Mouse (Mus musculus): Measurements from ENCODE around the gene Synrg. TPM values are rescaled to one million over a fixed set of nuclear protein-coding genes. Genes with fewer than 3 reads are reported as not detected.

Synrg gene
- polyA plus RNA-seq, 1 experiment, result not detected

DNA sequence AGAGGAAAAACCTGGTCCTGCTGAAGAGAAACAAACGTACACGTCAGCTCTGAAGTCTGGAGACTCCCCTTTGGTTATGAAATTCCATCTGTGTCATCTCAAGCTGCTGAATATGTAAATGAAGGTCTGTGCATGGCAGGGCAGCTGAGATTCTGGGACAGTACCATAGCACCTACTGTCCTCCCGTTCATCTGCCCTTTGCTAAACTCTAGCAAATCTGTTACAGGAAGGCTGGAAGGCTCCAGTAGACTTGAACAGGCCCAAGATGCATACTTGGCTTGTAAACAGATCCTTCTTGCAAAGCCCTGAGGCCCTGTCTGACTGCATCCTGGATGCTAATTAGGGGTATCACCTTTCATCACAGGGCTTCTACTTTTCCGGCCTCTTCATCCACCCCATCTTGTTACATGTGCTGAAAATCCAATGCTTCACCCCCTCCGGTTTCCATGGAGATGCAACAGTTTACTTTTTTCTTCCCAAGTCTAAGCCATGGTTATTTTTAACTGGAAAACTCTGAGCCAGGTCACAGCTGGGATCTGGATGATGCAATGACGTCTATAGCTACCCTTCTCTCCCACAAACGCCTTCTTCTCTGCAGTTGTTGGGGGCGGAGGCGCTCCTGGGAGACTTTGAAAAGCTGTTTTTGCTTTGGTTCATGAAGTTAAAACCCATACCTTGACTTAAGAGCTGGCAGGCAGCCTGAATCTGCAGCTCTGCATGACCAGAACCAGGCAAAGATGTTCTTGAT is 108.8 kb downstream of the Synrg start:
- no peak for TF ChIP-seq CTCF (IDR thresholded peaks at IDR 0.05; ENCODE audit: insufficient read depth, low read depth, low read length)
- TF ChIP-seq POLR2A (IDR thresholded peaks at IDR 0.05; ENCODE audit: insufficient read depth, low read depth, low read length), result no peak
- WGBS, result 28% methylated on average over 9 of the region's 9 CpGs

DNA sequence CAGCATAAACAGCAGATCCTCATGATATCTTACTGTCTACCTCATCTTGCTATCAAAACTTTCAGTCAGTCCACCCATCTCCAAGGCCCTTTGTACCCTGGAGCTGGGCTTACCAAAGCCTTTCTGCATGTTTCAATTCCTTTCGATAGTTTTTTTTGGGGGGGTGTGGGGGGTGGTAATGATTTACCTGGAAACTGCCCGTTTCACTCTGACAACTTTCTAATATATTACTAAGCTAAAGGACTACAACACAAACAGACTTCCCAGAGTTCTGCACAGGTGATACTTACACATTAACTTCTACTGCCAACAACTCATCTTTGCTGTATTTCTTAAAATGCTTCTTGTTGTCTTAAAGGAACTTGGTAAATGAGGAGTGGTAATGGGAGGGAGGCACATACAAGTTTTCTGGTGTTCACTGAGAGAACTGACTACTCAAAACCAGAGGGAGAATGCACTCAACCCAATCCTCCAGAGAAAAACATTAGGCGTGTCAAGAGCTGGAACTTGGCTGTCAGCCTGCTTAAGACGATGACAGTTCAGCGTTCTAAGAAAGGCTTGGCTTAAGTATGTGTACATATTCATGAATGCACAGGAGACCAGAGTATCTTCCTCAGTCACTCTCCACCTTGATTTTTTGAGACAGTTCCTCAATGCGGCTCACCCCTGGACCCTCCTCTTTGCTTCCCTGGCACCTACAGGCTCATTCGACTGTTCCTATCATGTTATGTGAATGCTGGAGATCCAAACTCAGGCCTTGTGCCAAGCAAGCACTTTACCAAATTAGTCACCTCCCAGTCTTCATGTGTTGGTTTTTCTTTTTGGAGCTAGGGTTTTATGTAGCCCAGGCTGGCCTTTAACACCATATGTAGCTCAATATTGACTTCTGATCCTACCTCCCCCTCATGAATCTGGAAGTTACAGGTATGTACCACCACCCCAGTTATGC is 109.9 kb downstream of the Synrg start:
- WGBS, result 58% methylated on average over 7 of the region's 7 CpGs
- H3K4me1 ChIP-seq (ENCODE audit: control insufficient read depth, insufficient read depth, low read length), result peaks cover 13% of the 10 kb centered on the region
- peak overlapping the region; percentile 93 for H3K27ac ChIP-seq (ENCODE audit: insufficient read depth, low read depth, low read length)
- TF ChIP-seq POLR2A (IDR thresholded peaks at IDR 0.05; ENCODE audit: insufficient read depth, low read depth, low read length) (no peak), CTCF (IDR thresholded peaks at IDR 0.05; ENCODE audit: insufficient read depth, low read depth, low read length) (no peak)
- no peak overlapping the region for H3K4me3 ChIP-seq (ENCODE audit: insufficient read depth, low read depth, low read length)

More for the DNA sequence above, 108.8 kb downstream of the Synrg start:
- H3K4me1 ChIP-seq (ENCODE audit: control insufficient read depth, insufficient read depth, low read length), result peaks cover 12% of the 10 kb centered on the region
- H3K4me3 ChIP-seq (ENCODE audit: insufficient read depth, low read depth, low read length), result no peak overlapping the region
- H3K27ac ChIP-seq (ENCODE audit: insufficient read depth, low read depth, low read length), result peak overlapping the region; percentile 93

DNA sequence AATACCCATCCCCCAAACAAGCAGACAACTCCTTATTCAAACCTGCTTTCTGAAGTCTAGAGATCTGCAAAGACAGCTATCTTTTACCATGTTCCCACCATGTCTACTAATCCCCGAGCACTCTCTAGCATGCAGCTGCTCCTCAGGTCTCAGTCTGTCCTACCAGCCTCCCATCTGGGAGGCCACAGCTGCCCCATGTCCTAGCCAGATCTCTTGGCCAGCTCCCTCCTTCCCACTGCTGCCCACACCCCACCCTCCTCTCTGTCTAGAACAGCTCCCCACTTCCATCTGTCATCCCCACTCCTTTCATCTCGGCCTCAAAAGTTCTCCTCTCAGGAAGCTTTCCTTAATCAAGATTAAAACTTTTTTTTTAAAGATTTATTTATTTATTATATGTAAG is 112.8 kb downstream of the Synrg start:
- TF ChIP-seq CTCF (IDR thresholded peaks at IDR 0.05; ENCODE audit: insufficient read depth, low read depth, low read length), result no peak
- TF ChIP-seq POLR2A (IDR thresholded peaks at IDR 0.05; ENCODE audit: insufficient read depth, low read depth, low read length), result no peak
- WGBS, result 90% methylated on average over 2 of the region's 2 CpGs
- Histone ChIP-seq H3K4me1 (ENCODE audit: control insufficient read depth, insufficient read depth, low read length) (peaks cover 19% of the 10 kb centered on the region), H3K27ac (ENCODE audit: insufficient read depth, low read depth, low read length) (no peak overlapping the region), H3K4me3 (ENCODE audit: insufficient read depth, low read depth, low read length) (no peak overlapping the region)

DNA sequence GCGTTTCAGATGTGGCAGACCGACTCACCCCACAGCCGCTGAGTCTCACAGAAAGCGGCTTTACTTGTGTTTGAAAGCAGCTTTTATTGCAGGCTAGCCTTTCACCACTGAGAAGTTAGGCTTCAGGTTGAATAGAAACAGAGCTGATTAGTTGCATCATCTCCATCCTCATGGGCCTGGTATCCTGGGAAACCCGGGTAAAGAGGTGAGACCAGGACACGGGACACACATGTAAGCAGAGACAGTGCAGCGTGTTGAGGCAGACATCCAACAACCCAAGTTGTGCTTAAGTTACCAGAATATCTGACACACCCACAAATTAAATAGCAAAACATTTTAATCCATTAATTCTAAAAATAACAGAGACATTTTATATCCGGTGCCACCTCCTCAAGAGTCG is 114.4 kb downstream of the Synrg start:
- peaks cover 13% of the 10 kb centered on the region for H3K4me1 ChIP-seq (ENCODE audit: control insufficient read depth, insufficient read depth, low read length)
- WGBS, result 35% methylated on average over 9 of the region's 9 CpGs
- no peak for TF ChIP-seq POLR2A (IDR thresholded peaks at IDR 0.05; ENCODE audit: insufficient read depth, low read depth, low read length)
- no peak for TF ChIP-seq CTCF (IDR thresholded peaks at IDR 0.05; ENCODE audit: insufficient read depth, low read depth, low read length)
- H3K4me3 ChIP-seq (ENCODE audit: insufficient read depth, low read depth, low read length), result no peak overlapping the region
- H3K27ac ChIP-seq (ENCODE audit: insufficient read depth, low read depth, low read length), result peak overlapping the region; percentile 48; the same call in 1 of the 2 replicates

DNA sequence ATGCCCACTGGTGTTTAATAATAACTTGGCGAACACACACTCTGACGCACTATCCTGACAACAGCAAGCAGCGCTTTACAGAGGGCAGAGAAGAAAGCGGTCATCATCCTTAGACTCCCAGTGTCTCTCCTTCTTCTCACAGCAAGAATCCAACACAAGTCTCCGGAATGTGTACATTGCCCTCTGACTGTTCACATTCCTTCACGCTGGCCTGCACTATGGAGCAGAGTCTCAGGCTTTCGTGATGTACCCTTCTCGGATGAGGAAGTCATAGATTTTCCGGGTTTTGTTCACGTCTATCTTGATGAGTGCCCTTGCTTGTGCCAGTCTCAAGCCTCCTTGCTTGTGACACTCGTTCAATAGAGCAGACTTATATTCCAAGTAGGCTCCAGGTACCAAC is 115.1 kb downstream of the Synrg start:
- H3K4me1 ChIP-seq (ENCODE audit: control insufficient read depth, insufficient read depth, low read length), result peaks cover 13% of the 10 kb centered on the region
- H3K4me3 ChIP-seq (ENCODE audit: insufficient read depth, low read depth, low read length), result no peak overlapping the region
- WGBS, result 81% methylated on average over 11 of the region's 11 CpGs
- no peak for TF ChIP-seq CTCF (IDR thresholded peaks at IDR 0.05; ENCODE audit: insufficient read depth, low read depth, low read length)
- no peak for TF ChIP-seq POLR2A (IDR thresholded peaks at IDR 0.05; ENCODE audit: insufficient read depth, low read depth, low read length)
- H3K27ac ChIP-seq (ENCODE audit: insufficient read depth, low read depth, low read length), result peak overlapping the region; percentile 70; the same call in 1 of the 2 replicates

DNA sequence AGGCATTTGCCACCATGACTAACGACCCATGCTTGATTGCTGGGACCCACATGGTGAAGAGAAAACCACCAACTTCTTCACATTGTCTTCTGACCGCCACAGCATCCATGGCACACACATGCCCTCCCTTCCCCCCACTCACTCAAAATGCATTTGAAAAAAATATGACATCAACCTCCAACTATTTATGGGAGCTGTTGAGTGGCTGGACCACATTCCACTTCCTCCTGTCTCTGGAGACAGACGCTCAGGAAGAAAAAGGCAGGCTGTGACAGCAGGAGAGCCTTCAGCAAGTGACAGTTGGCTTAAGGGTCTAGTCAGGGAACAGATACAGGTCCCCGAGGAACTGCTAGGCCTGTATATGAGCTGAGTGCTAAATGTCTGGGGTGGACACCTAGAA is 115.7 kb downstream of the Synrg start:
- no peak overlapping the region for H3K27ac ChIP-seq (ENCODE audit: insufficient read depth, low read depth, low read length)
- peaks cover 13% of the 10 kb centered on the region for H3K4me1 ChIP-seq (ENCODE audit: control insufficient read depth, insufficient read depth, low read length)
- TF ChIP-seq CTCF (IDR thresholded peaks at IDR 0.05; ENCODE audit: insufficient read depth, low read depth, low read length), result no peak
- TF ChIP-seq POLR2A (IDR thresholded peaks at IDR 0.05; ENCODE audit: insufficient read depth, low read depth, low read length), result no peak
- 86% methylated on average over 4 of the region's 4 CpGs for WGBS
- no peak overlapping the region for H3K4me3 ChIP-seq (ENCODE audit: insufficient read depth, low read depth, low read length)

DNA sequence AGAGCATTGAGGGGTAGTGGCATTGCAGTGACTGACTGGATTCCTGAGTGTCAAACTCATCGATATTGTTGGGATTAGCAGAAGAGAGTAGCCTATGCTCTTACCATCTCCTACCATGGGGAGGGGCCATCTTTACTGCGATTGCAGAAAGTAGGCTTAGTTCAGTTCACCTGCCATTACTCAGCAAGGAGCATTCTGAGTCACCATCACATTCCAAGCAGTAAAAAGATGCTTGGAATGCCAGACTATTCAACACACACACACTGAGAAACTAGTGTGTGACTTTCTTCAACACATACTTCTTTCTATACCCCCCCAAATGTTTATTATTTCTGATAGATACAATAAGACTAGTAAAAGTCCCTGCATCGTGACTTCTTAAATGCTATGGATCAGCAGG is 116.1 kb downstream of the Synrg start:
- 81% methylated on average over 3 of the region's 3 CpGs for WGBS
- H3K4me1 ChIP-seq (ENCODE audit: control insufficient read depth, insufficient read depth, low read length), result peaks cover 13% of the 10 kb centered on the region
- H3K4me3 ChIP-seq (ENCODE audit: insufficient read depth, low read depth, low read length), result no peak overlapping the region
- H3K27ac ChIP-seq (ENCODE audit: insufficient read depth, low read depth, low read length), result no peak overlapping the region
- TF ChIP-seq CTCF (IDR thresholded peaks at IDR 0.05; ENCODE audit: insufficient read depth, low read depth, low read length) (no peak), POLR2A (IDR thresholded peaks at IDR 0.05; ENCODE audit: insufficient read depth, low read depth, low read length) (no peak)

DNA sequence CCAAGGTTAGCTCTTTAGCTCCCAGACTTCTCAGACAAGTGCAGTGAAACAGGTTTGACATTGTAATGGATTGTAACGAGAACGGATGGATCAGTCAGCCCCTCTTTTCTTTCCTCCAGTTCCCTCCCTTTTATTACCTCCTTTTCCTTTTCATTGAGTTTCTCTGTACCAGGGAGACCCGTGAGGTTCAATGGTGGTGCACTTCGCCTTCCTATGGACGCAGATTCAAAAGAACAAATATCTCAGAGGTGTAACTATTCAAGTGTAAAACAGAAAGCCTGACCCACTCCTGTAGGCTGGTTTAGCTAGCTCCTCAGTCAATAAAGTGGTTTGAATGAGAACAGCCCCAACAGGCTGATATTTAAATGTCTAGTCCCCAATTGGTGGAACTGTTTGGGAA is 117.7 kb downstream of the Synrg start:
- no peak overlapping the region for H3K27ac ChIP-seq (ENCODE audit: insufficient read depth, low read depth, low read length)
- WGBS, result 89% methylated on average over 5 of the region's 5 CpGs
- H3K4me3 ChIP-seq (ENCODE audit: insufficient read depth, low read depth, low read length), result no peak overlapping the region
- TF ChIP-seq CTCF (IDR thresholded peaks at IDR 0.05; ENCODE audit: insufficient read depth, low read depth, low read length), result no peak
- no peak for TF ChIP-seq POLR2A (IDR thresholded peaks at IDR 0.05; ENCODE audit: insufficient read depth, low read depth, low read length)
- H3K4me1 ChIP-seq (ENCODE audit: control insufficient read depth, insufficient read depth, low read length), result peaks cover 13% of the 10 kb centered on the region

DNA sequence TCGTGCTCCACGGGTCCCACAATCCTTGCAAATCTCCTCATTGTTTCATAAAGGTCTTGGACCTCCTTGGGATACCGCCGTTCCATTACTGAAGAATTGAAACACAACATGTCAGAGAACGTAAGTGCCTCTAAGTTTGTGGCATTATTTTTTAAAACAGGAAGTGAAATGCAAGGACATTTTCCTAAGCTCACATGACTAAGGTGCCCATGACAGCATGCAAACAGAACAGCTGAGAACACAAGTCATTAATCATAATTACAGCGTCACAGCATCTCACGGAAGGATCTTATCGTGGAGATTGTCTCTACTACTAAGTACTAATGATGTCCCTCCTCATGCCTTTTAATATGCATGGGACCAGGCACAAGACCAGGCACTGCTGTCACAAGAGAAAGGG is 126.3 kb downstream of the Synrg start:
- Histone ChIP-seq H3K4me1 (ENCODE audit: control insufficient read depth, insufficient read depth, low read length) (peaks cover 4% of the 10 kb centered on the region; the same call in 1 of the 2 replicates), H3K4me3 (ENCODE audit: insufficient read depth, low read depth, low read length) (no peak overlapping the region), H3K27ac (ENCODE audit: insufficient read depth, low read depth, low read length) (no peak overlapping the region)
- no peak for TF ChIP-seq CTCF (IDR thresholded peaks at IDR 0.05; ENCODE audit: insufficient read depth, low read depth, low read length)
- TF ChIP-seq POLR2A (IDR thresholded peaks at IDR 0.05; ENCODE audit: insufficient read depth, low read depth, low read length), result no peak
- 82% methylated on average over 8 of the region's 8 CpGs for WGBS

Other genes with a start within 250 kb of the Synrg start
- gene Wfdc21, start 217.5 kb upstream of the Synrg start, polyA plus RNA-seq (2012; ENCODE audit: insufficient read depth, insufficient read length, low replicate concordance, missing spikeins), result not detected in 2 replicates
- gene Heatr6, start 210.7 kb upstream of the Synrg start, polyA plus RNA-seq (2012; ENCODE audit: insufficient read depth, insufficient read length, low replicate concordance, missing spikeins), result not detected in 2 replicates
- not detected in 2 replicates for gene Hnf1b, start 114.4 kb upstream of the Synrg start, polyA plus RNA-seq (2012; ENCODE audit: insufficient read depth, insufficient read length, low replicate concordance, missing spikeins)
- not detected in 2 replicates for gene Ddx52, start 22.4 kb upstream of the Synrg start, polyA plus RNA-seq (2012; ENCODE audit: insufficient read depth, insufficient read length, low replicate concordance, missing spikeins)
- gene Dusp14, start 104.8 kb downstream of the Synrg start, polyA plus RNA-seq (2012; ENCODE audit: insufficient read depth, insufficient read length, low replicate concordance, missing spikeins), result not detected in 2 replicates
- not detected in 2 replicates for gene Tada2a, start 165.2 kb downstream of the Synrg start, polyA plus RNA-seq (2012; ENCODE audit: insufficient read depth, insufficient read length, low replicate concordance, missing spikeins)
- gene Acaca, start 165.2 kb downstream of the Synrg start, polyA plus RNA-seq (2012; ENCODE audit: insufficient read depth, insufficient read length, low replicate concordance, missing spikeins), result 53.0 TPM in 1 of 2 replicates, not detected in the other
- gene Gm11437, start 203.0 kb downstream of the Synrg start, polyA plus RNA-seq (2012; ENCODE audit: insufficient read depth, insufficient read length, low replicate concordance, missing spikeins), result not detected in 2 replicates

All from olfactory bulb, adult 2 months (tissue).